Mouse (Mus musculus) midbrain, postnatal 0 days (tissue): ENCODE measurements around the gene Egln2. TPM values are rescaled to one million over a fixed set of nuclear protein-coding genes. Genes with fewer than 3 reads are reported as not detected.

Experiments
- ATAC-seq: fragments of 200-750 bp; cut with Nextera tagmentation; 2 replicates; pipeline ENCODE4 v1.8.0; 2017; ENCODE audit warnings: moderate number of reproducible peaks, mild to moderate bottlenecking, moderate TSS enrichment, moderate library complexity; ENCODE audit not compliant: low FRiP score
- DNase-seq: peaks from one replicate; pipeline ENCODE4 v3.0.0-alpha.2; 2015; ENCODE audit warnings: low spot score
- H3K27ac ChIP-seq: fragments of 300-500 bp; sonication (generic); 2 replicates; pipeline ENCODE4 v1.5.1; 2014; ENCODE audit warnings: low read depth, mild to moderate bottlenecking, low read length, mixed read lengths
- H3K27me3 ChIP-seq: fragments of 300-500 bp; sonication (generic); 2 replicates; pipeline ENCODE4 v1.6.1; 2014; ENCODE audit warnings: low read length, control low read depth, mixed read lengths; ENCODE audit not compliant: insufficient read depth
- H3K36me3 ChIP-seq: fragments of 300-500 bp; sonication (generic); 2 replicates; pipeline ENCODE4 v1.6.1; 2014; ENCODE audit warnings: low read length, control low read depth, mixed read lengths; ENCODE audit not compliant: insufficient read depth
- H3K4me1 ChIP-seq: fragments of 300-500 bp; sonication (generic); 2 replicates; pipeline ENCODE4 v1.6.1; 2014; ENCODE audit warnings: mild to moderate bottlenecking, control low read depth, antibody characterized with exemption, low read length, mixed read lengths; ENCODE audit not compliant: insufficient read depth
- H3K4me2 ChIP-seq: fragments of 300-500 bp; sonication (generic); 2 replicates; pipeline ENCODE4 v1.6.1; 2014; ENCODE audit warnings: low read depth, mild to moderate bottlenecking, low read length, mixed read lengths; ENCODE audit not compliant: poor library complexity, severe bottlenecking
- H3K4me3 ChIP-seq: fragments of 300-500 bp; sonication (generic); 2 replicates; pipeline ENCODE4 v1.5.1; 2014; ENCODE audit warnings: low read depth, mild to moderate bottlenecking, low read length, moderate library complexity
- H3K9ac ChIP-seq: fragments of 300-500 bp; sonication (generic); replicated peaks from 2 replicates; pipeline ENCODE4 v1.6.1; 2014; ENCODE audit warnings: mild to moderate bottlenecking, low read length, moderate library complexity, mixed read lengths; ENCODE audit not compliant: poor library complexity, severe bottlenecking
- H3K9me3 ChIP-seq: fragments of 300-500 bp; sonication (generic); 2 replicates; pipeline ENCODE4 v1.6.1; 2016; ENCODE audit warnings: low read length, control low read depth
- CTCF ChIP-seq: IDR thresholded peaks from 2 replicates; pipeline ENCODE4 v1.5.1; 2016; ENCODE audit warnings: antibody characterized with exemption, mild to moderate bottlenecking
- WGBS: fragments of 180-500 bp; shearing (Covaris S2); extraction: QIAGEN DNeasy Blood & Tissue Kit; methylation state at CpG from one replicate; pipeline ENCODE4 v1.1.7; 2014; 5-methylcytosine and 5-hydroxymethylcytosine counted together
- polyA plus RNA-seq: library from polyadenylated mRNA; unstranded; fragments of >200 nt; fragmentation: Nextera tagmentation; extraction: Ambion mirVana; gene quantifications from 2 replicates; pipeline ENCODE4 v1.2.1, GENCODE M21; 2015
- total RNA-seq: library from RNA; depleted of rRNA; stranded (reverse); fragments of >200 nt; gene quantifications from 2 replicates; pipeline ENCODE4 v1.2.3, GENCODE M21; 2014

Gene Egln2
- total and polyA plus RNA-seq, 2 experiments from 2014 or later: 80.7 to 116 TPM

DNA sequence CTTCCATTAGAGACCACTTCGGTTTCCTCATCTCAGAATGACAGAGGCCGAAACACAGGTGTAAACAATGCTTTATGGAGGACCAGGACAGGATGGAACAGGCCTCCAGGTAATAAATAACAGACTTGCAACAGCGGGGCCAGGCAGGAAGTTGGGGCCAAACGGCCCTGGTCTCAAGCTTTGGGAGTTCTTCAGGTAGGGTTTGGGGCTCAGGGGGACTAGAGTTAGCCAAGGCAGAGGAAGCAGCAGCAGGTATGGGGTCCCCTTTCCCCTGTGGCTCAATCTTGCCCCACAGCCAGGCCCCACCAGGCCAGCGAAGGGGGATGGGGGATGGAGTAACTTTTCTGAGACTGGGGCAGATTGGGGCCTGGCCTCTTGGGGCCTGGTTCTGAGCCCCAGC lies 1.8 kb upstream of the Egln2 start:
- DNase-seq (no peak), ATAC-seq (no peak)
- no peak for TF ChIP-seq CTCF
- H3K36me3 ChIP-seq: peaks cover 28% of the 10 kb centered on the region
- no peak overlapping the region for H3K9ac ChIP-seq
- peaks cover 19% of the 10 kb centered on the region for H3K4me1 ChIP-seq
- no peak overlapping the region for H3K4me2 ChIP-seq
- no peak overlapping the region for H3K27ac ChIP-seq
- no peak overlapping the region for H3K4me3 ChIP-seq
- 95% methylated on average over 5 of the region's 5 CpGs for WGBS
- H3K27me3 ChIP-seq: no peaks in the 10 kb centered on the region
- H3K9me3 ChIP-seq: no peaks in the 10 kb centered on the region

DNA sequence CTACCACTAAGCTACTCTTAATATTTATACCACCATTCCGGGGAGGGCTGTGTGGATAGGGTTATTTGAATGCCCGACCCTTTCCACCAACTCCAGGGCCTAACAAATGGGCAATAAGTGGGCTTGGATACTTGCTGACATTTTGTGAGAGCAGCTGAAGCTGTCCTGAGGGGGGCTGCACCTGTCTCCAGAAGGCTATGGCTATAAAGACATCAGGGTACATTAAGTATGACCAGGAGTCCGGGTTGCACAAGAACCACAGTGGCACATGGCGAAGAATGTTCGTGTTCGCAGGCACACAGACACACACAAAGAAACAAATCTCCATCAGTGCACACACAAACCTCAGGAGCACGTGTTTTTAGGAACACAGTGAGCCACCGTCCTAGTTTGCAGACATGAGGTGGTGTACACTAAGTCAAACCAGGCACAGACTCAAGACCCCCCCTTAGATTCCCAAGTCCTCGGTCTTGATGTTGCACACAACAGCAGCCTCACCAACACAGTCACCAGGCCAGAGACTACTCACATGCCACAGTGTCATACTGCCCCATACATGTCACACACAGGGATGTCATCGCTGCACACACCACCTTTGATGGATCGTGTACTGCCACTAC lies 983 bp upstream of the Egln2 start:
- Histone ChIP-seq H3K9me3 (no peaks in the 10 kb centered on the region), H3K27me3 (no peaks in the 10 kb centered on the region), H3K27ac (peak overlapping the region; percentile 96), H3K4me3 (peak overlapping the region; percentile 82), H3K36me3 (peaks cover 22% of the 10 kb centered on the region), H3K9ac (0 out of 2 replicates have a peak overlapping the region, but pooled peaks have one; percentile 94), H3K4me1 (peaks cover 25% of the 10 kb centered on the region), H3K4me2 (peak overlapping the region; percentile 69)
- WGBS: 67% methylated on average over 11 of the region's 11 CpGs
- DNase-seq (no peak), ATAC-seq (no peak)
- TF ChIP-seq CTCF: no peak

GRCm38 (mm10) chr7:27166229-27166613 lies 381 bp downstream of the Egln2 start:
- WGBS: under 1% methylated on average over 20 of the region's 43 CpGs
- no peaks in the 10 kb centered on the region for H3K27me3 ChIP-seq
- no peaks in the 10 kb centered on the region for H3K9me3 ChIP-seq
- DNase-seq (peak; percentile 78), ATAC-seq (peak; percentile 67)
- peak overlapping the region; percentile 94 for H3K9ac ChIP-seq
- peaks cover 13% of the 10 kb centered on the region for H3K36me3 ChIP-seq
- peak overlapping the region; percentile 82 for H3K4me3 ChIP-seq
- TF ChIP-seq CTCF: no peak
- H3K4me1 ChIP-seq: peaks cover 25% of the 10 kb centered on the region
- peak overlapping the region; percentile 96 for H3K27ac ChIP-seq
- H3K4me2 ChIP-seq: peak overlapping the region; percentile 69

DNA sequence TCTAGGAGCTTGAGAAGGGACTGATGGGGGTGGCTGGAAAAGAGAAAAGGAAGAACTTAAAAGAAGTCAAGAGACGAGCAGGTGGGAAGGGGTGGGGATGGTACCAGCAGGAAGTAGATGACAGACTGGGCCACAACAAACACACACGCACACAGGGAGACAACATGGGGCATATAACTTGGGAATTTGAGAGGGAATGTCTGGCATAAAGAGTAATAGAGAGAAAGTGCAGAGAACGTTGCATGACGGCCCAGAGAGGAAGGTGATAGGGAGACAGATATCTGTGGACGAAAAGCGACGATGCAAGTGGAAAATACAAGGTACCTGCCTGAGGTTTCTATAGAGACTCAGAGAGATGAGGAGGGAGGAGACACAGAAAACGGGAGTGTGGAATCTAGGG lies 906 bp downstream of the Egln2 start:
- H3K9me3 ChIP-seq: no peaks in the 10 kb centered on the region
- no peak for TF ChIP-seq CTCF
- H3K4me1 ChIP-seq: peaks cover 25% of the 10 kb centered on the region
- H3K4me3 ChIP-seq: peak overlapping the region; percentile 82
- H3K36me3 ChIP-seq: peaks cover 8% of the 10 kb centered on the region
- ATAC-seq: no peak
- H3K4me2 ChIP-seq: peak overlapping the region; percentile 69
- no peaks in the 10 kb centered on the region for H3K27me3 ChIP-seq
- no peak for DNase-seq
- 2% methylated on average over 8 of the region's 8 CpGs for WGBS
- H3K9ac ChIP-seq: peak overlapping the region; percentile 94
- peak overlapping the region; percentile 96 for H3K27ac ChIP-seq

DNA sequence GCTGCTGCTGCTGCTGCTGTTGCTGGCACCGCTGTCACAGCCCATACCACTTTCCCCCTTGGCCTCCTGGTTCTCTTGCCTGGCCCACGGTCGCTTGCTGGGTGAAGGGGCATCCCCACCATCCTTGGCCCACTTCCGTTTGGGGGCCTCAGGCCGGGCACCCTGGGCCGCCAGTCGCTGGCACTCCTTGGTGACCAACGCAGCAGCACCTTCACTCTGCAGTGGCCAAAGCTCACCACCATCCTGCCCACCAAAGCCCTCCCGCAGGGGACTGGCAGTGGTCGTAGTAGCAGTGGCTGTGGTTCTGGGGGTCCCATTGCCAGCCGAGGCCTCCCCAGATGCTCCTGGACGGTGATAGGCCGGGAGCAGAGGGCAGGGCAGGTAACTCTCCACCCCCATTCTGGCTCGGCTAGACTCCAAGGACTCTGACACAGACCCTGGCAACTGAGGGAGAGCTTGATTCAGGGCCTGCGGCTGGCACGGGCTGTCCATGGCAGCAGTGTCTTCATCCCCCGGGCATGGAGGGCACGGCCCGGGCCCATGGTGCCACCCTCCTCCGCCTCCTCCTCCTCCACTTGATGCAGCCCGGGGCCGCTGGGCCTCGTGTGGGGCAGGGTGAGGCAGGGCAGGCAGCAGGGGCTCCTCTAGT lies 1.5 kb downstream of the Egln2 start:
- 73% methylated on average over 23 of the region's 23 CpGs for whole genome bisulfite sequencing
- Histone ChIP-seq H3K4me1 (peaks cover 27% of the 10 kb centered on the region), H3K27ac (no peak overlapping the region), H3K36me3 (peaks cover 8% of the 10 kb centered on the region), H3K9ac (peak overlapping the region; percentile 94), H3K9me3 (no peaks in the 10 kb centered on the region), H3K4me2 (peak overlapping the region; percentile 69), H3K27me3 (no peaks in the 10 kb centered on the region), H3K4me3 (peak overlapping the region; percentile 82)
- DNase-seq (no peak), ATAC-seq (0 out of 2 replicates have a peak, but pooled peaks have one; percentile 3)
- TF ChIP-seq CTCF: no peak
